Mouse (Mus musculus) CH12.LX (cell line): ENCODE data around the gene Eps15l1.

Experiments
- CHD1 ChIP-seq: IDR thresholded peaks from 2 replicates; pipeline ENCODE4 v1.6.1; 2012; ENCODE audit warnings: low read depth, low read length, improper control_type of control experiment, inconsistent platforms
- E2F4 ChIP-seq: IDR thresholded peaks from 2 replicates; pipeline ENCODE4 v1.6.1; 2011; ENCODE audit warnings: low read depth, low read length, improper control_type of control experiment; ENCODE audit not compliant: insufficient replicate concordance
- MAX ChIP-seq: IDR thresholded peaks from 2 replicates; pipeline ENCODE4 v1.6.1; 2011; ENCODE audit warnings: low read length, improper control_type of control experiment
- POLR2A ChIP-seq: IDR thresholded peaks from 2 replicates; pipeline ENCODE4 v1.6.1; 2011; ENCODE audit warnings: low read depth, mild to moderate bottlenecking, improper control_type of control experiment, low read length
- USF1 ChIP-seq: IDR thresholded peaks from 2 replicates; pipeline ENCODE4 v1.6.1; 2014; ENCODE audit warnings: low read depth, mild to moderate bottlenecking, inconsistent platforms, low read length, improper control_type of control experiment
- ZC3H11A ChIP-seq: IDR thresholded peaks from 2 replicates; pipeline ENCODE4 v1.6.1; 2012; ENCODE audit warnings: low read depth, mild to moderate bottlenecking, inconsistent platforms, low read length, improper control_type of control experiment

DNA sequence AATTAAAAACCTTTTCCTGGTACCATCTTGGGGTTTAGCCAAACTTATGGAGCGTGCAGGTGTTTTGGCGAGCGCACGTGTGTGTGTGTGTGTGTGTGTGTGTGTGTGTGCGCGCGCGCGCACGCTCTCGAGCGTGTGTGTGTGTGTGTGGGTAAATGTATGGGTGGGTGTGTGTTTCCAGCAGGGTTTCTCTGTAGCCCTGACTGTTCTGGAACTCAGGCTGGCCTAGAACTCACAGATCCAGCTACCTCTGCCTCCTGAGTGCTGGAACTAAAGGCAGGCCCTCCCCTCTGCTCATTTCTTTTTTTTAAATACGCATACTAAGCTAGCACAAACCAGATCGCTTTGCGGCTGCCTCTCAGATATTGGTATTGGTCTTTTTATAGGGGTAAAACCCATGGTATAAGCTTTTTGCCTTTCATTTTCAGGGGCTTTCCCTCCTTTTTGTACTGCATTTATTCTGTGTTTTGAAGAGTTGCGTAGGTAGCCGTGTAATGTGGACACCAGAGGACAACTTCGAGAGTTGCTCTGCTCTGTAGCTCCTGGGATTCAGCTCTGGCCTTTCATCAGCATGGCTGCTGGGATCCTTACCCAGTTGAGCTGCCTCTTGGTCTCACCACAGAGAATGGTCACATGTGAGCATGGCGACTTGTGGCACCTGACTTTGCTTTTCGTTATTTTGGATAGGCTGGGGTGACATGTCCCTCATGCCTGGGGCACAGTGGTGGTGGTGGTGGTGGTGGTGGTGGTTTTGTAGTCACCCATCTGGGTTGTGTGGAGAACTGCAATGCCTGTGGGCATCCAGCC lies 99.4 kb downstream of the Eps15l1 start:
- TF ChIP-seq E2F4 (no peak), ZC3H11A (no peak), CHD1 (no peak), POLR2A (no peak), MAX (0 out of 2 replicates have a peak, but pooled peaks have one; percentile 7), USF1 (no peak)
